Mouse (Mus musculus) spleen, adult 2 months (tissue): ENCODE results near the gene Chmp6.

Source experiments
- CTCF ChIP-seq: fragments of 200-500 bp; IDR thresholded peaks from 2 replicates; pipeline ENCODE4 v1.5.1; 2011; ENCODE audit warnings: mild to moderate bottlenecking, inconsistent platforms; ENCODE audit not compliant: insufficient read depth, insufficient read length, insufficient replicate concordance; ENCODE audit errors: extremely low read depth
- POLR2A ChIP-seq: fragments of 200-500 bp; IDR thresholded peaks from 2 replicates; pipeline ENCODE4 v1.6.1; 2011; ENCODE audit warnings: low read depth, low read length, inconsistent platforms

DNA sequence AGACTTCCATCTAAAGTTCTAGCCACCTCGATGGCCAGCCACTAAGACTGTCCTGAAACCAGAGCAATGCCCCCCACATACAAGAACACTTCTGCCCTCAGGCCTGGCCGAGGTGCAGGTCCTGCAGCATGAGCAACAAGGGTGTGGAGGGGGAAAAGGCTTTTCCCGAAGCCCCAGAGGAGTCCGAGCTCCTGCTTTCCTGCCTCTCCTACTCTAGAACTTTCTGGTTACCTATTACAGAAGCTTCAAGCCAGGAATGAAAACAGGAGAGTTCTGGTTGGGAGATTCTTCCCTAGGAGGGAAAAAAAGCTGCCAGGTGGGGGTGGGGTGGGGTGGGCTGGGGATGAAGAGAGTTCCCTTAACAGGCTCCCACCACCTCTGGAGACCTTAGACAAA, 26.5 kb downstream of the Chmp6 start:
- TF ChIP-seq CTCF, result no peak
- TF ChIP-seq POLR2A, result no peak
